Mouse (Mus musculus) stomach, embryonic 14.5 days (tissue): Measurements from ENCODE around the gene Stk32c. TPM values are rescaled to one million over a fixed set of nuclear protein-coding genes. Genes with fewer than 3 reads are reported as not detected.

Source experiments
- ATAC-seq: fragments of 200-750 bp; cut with Nextera tagmentation; 2 replicates; pipeline ENCODE4 v1.8.0; 2017; ENCODE audit warnings: low read depth, moderate TSS enrichment; ENCODE audit not compliant: insufficient number of reproducible peaks, insufficient read depth, low FRiP score
- H3K27ac ChIP-seq: fragments of 300-500 bp; sonication (generic); 2 replicates; pipeline ENCODE4 v1.5.1; 2014; ENCODE audit warnings: mild to moderate bottlenecking, low read length, moderate library complexity, mixed read lengths
- H3K27me3 ChIP-seq: fragments of 300-500 bp; sonication (generic); 2 replicates; pipeline ENCODE4 v1.6.1; 2014; ENCODE audit warnings: low read length, control low read depth, mixed read lengths; ENCODE audit not compliant: control insufficient read depth, insufficient read depth
- H3K36me3 ChIP-seq: fragments of 300-500 bp; sonication (generic); 2 replicates; pipeline ENCODE4 v1.6.1; 2014; ENCODE audit warnings: mild to moderate bottlenecking, control low read depth, low read length, moderate library complexity, mixed read lengths; ENCODE audit not compliant: control insufficient read depth, insufficient read depth
- H3K4me1 ChIP-seq: fragments of 300-500 bp; sonication (generic); 2 replicates; pipeline ENCODE4 v1.6.1; 2014; ENCODE audit warnings: low read length, control low read depth, mixed read lengths; ENCODE audit not compliant: control insufficient read depth, insufficient read depth
- H3K4me2 ChIP-seq: fragments of 300-500 bp; sonication (generic); replicated peaks from 2 replicates; pipeline ENCODE4 v1.6.1; 2014; ENCODE audit warnings: low read depth, low read length, control low read depth
- H3K4me3 ChIP-seq: fragments of 300-500 bp; sonication (generic); 2 replicates; pipeline ENCODE4 v1.5.1; 2014; ENCODE audit warnings: low read depth, low read length, control low read depth
- H3K9ac ChIP-seq: fragments of 300-500 bp; sonication (generic); replicated peaks from 2 replicates; pipeline ENCODE4 v1.6.1; 2014; ENCODE audit warnings: low read depth, mild to moderate bottlenecking, control low read depth, low read length, moderate library complexity, mixed read lengths
- H3K9me3 ChIP-seq: fragments of 300-500 bp; sonication (generic); 2 replicates; pipeline ENCODE4 v1.6.1; 2016; ENCODE audit warnings: low read depth, low read length, control low read depth; ENCODE audit not compliant: control insufficient read depth
- WGBS: fragments of 180-500 bp; shearing (Covaris S2); extraction: QIAGEN DNeasy Blood & Tissue Kit; methylation state at CpG from one replicate; pipeline ENCODE4 v1.1.7; 2014; 5-methylcytosine and 5-hydroxymethylcytosine counted together
- polyA plus RNA-seq: library from polyadenylated mRNA; unstranded; fragments of >200 nt; fragmentation: Nextera tagmentation; extraction: Ambion mirVana; gene quantifications from 2 replicates; pipeline ENCODE4 v1.2.1, GENCODE M21; 2014

Gene Stk32c
- polyA plus RNA-seq, 1 experiment from 2014 or later, result 0.14 TPM

GRCm38 (mm10) chr7:139222341-139222740 lies 9.2 kb upstream of the Stk32c start:
- Histone ChIP-seq H3K4me2 (no peak overlapping the region), H3K36me3 (no peaks in the 10 kb centered on the region), H3K9me3 (no peaks in the 10 kb centered on the region), H3K4me3 (no peak overlapping the region), H3K27me3 (no peaks in the 10 kb centered on the region), H3K4me1 (peaks cover 10% of the 10 kb centered on the region; the same call in 1 of the 2 replicates), H3K27ac (no peak overlapping the region), H3K9ac (no peak overlapping the region)
- no peak for ATAC-seq
- WGBS, result 78% methylated on average over 4 of the region's 4 CpGs

- Histone ChIP-seq H3K9me3 (no peaks in the 10 kb centered on the region), H3K27ac (no peak overlapping the region), H3K4me2 (no peak overlapping the region), H3K4me1 (peaks cover 10% of the 10 kb centered on the region; the same call in 1 of the 2 replicates), H3K9ac (no peak overlapping the region), H3K27me3 (no peaks in the 10 kb centered on the region), H3K36me3 (no peaks in the 10 kb centered on the region), H3K4me3 (no peak overlapping the region)
- no peak for ATAC-seq
- WGBS, result 76% methylated on average over 2 of the region's 2 CpGs
Measured at GRCm38 (mm10) chr7:139221856-139222255, 8.7 kb upstream of the Stk32c start.

GRCm38 (mm10) chr7:139221072-139221471 lies 8.0 kb upstream of the Stk32c start:
- Histone ChIP-seq H3K27ac (no peak overlapping the region), H3K4me3 (no peak overlapping the region), H3K4me2 (no peak overlapping the region), H3K9ac (no peak overlapping the region), H3K9me3 (no peaks in the 10 kb centered on the region), H3K4me1 (peaks cover 10% of the 10 kb centered on the region; the same call in 1 of the 2 replicates), H3K27me3 (no peaks in the 10 kb centered on the region), H3K36me3 (no peaks in the 10 kb centered on the region)
- ATAC-seq, result no peak
- 84% methylated on average over 5 of the region's 5 CpGs for WGBS

- peak; percentile 47; the same call in 1 of the 2 replicates for ATAC-seq
Measured at GRCm38 (mm10) chr7:139220303-139220702, 7.2 kb upstream of the Stk32c start.

GRCm38 (mm10) chr7:139219486-139219885 lies 6.4 kb upstream of the Stk32c start:
- Histone ChIP-seq H3K4me3 (no peak overlapping the region), H3K27me3 (no peaks in the 10 kb centered on the region), H3K36me3 (no peaks in the 10 kb centered on the region), H3K27ac (no peak overlapping the region), H3K9me3 (no peaks in the 10 kb centered on the region), H3K4me2 (no peak overlapping the region), H3K9ac (no peak overlapping the region), H3K4me1 (peaks cover 5% of the 10 kb centered on the region; the same call in 1 of the 2 replicates)
- no peak for ATAC-seq
- WGBS, result 68% methylated on average over 5 of the region's 5 CpGs

More at GRCm38 (mm10) chr7:139220303-139220702, 7.2 kb upstream of the Stk32c start:
- H3K27me3 ChIP-seq, result no peaks in the 10 kb centered on the region
- H3K27ac ChIP-seq, result no peak overlapping the region
- no peak overlapping the region for H3K4me2 ChIP-seq
- H3K36me3 ChIP-seq, result no peaks in the 10 kb centered on the region
- no peak overlapping the region for H3K9ac ChIP-seq
- H3K4me1 ChIP-seq, result peaks cover 7% of the 10 kb centered on the region; the same call in 1 of the 2 replicates
- no peaks in the 10 kb centered on the region for H3K9me3 ChIP-seq
- H3K4me3 ChIP-seq, result no peak overlapping the region
- whole genome bisulfite sequencing, result 29% methylated on average over 2 of the region's 2 CpGs

- Histone ChIP-seq H3K4me1 (peaks cover 4% of the 10 kb centered on the region; the same call in 1 of the 2 replicates), H3K4me3 (no peak overlapping the region), H3K4me2 (no peak overlapping the region), H3K27ac (no peak overlapping the region), H3K36me3 (no peaks in the 10 kb centered on the region), H3K9ac (no peak overlapping the region), H3K9me3 (no peaks in the 10 kb centered on the region), H3K27me3 (no peaks in the 10 kb centered on the region)
- 55% methylated on average over 6 of the region's 6 CpGs for WGBS
- ATAC-seq, result no peak
Measured at GRCm38 (mm10) chr7:139218641-139219415, 5.7 kb upstream of the Stk32c start.

- no peaks in the 10 kb centered on the region for H3K36me3 ChIP-seq
- H3K9me3 ChIP-seq, result no peaks in the 10 kb centered on the region
- H3K4me2 ChIP-seq, result no peak overlapping the region
- no peak for ATAC-seq
- no peak overlapping the region for H3K9ac ChIP-seq
- H3K27me3 ChIP-seq, result no peaks in the 10 kb centered on the region
- WGBS, result 80% methylated on average over 7 of the region's 7 CpGs
- peaks cover 9% of the 10 kb centered on the region; the same call in 1 of the 2 replicates for H3K4me1 ChIP-seq
- H3K27ac ChIP-seq, result no peak overlapping the region
- no peak overlapping the region for H3K4me3 ChIP-seq
Measured at GRCm38 (mm10) chr7:139217046-139217445, 3.9 kb upstream of the Stk32c start.

GRCm38 (mm10) chr7:139216464-139216863 lies 3.4 kb upstream of the Stk32c start:
- WGBS, result 90% methylated on average over 9 of the region's 9 CpGs
- Histone ChIP-seq H3K4me2 (no peak overlapping the region), H3K27me3 (no peaks in the 10 kb centered on the region), H3K9me3 (no peaks in the 10 kb centered on the region), H3K9ac (no peak overlapping the region), H3K36me3 (no peaks in the 10 kb centered on the region), H3K27ac (no peak overlapping the region), H3K4me3 (no peak overlapping the region), H3K4me1 (peaks cover 9% of the 10 kb centered on the region; the same call in 1 of the 2 replicates)
- no peak for ATAC-seq
